Mouse (Mus musculus) ES-E14 (cell line): Measurements from ENCODE around the gene 1700024P04Rik. TPM values are rescaled to one million over a fixed set of nuclear protein-coding genes. Genes with fewer than 3 reads are reported as not detected.
A peak's percentile ranks its signal among the peaks of the same experiment; 100 is the strongest.
"Not testable (repeated sequence)": the region's sequence is repeated elsewhere in the genome, so short reads cannot be mapped to it uniquely, and the experiment has no call there.

Experiments used
- DNase-seq: peaks from one replicate; pipeline ENCODE4 v3.0.0-alpha.2; 2013; ENCODE audit warnings: low read depth, low spot score
- H3K27ac ChIP-seq: 2 replicates; pipeline ENCODE4 v1.5.1; 2012; ENCODE audit warnings: low read depth, mild to moderate bottlenecking, low read length, moderate library complexity, mixed read lengths; ENCODE audit not compliant: poor library complexity, insufficient read depth, severe bottlenecking
- H3K36me3 ChIP-seq: 2 replicates; pipeline ENCODE4 v1.6.1; 2012; ENCODE audit warnings: mild to moderate bottlenecking, low read length, moderate library complexity, mixed read lengths; ENCODE audit not compliant: control insufficient read depth, poor library complexity, insufficient read depth, severe bottlenecking
- H3K4me1 ChIP-seq, 2 experiments: fragments of 150-350 bp in 1 of 2; sonication (generic) in 1 of 2; 2 replicates each; pipeline ENCODE4 v1.6.1; 2012; ENCODE audit warnings: low read length in 2 of 2, mild to moderate bottlenecking in 1 of 2, mixed read lengths in 1 of 2; ENCODE audit not compliant: control insufficient read depth in 2 of 2, insufficient read depth in 2 of 2, poor library complexity in 1 of 2
- H3K4me3 ChIP-seq, 2 experiments: fragments of 150-350 bp in 1 of 2; sonication (generic) in 1 of 2; 2 replicates each; pipeline ENCODE4 v1.5.1; 2012; ENCODE audit warnings: low read length in 2 of 2, low read depth in 1 of 2, mild to moderate bottlenecking in 1 of 2, mixed read lengths in 1 of 2; ENCODE audit not compliant: insufficient read depth in 1 of 2, poor library complexity in 1 of 2, severe bottlenecking in 1 of 2
- H3K9ac ChIP-seq: 2 replicates; pipeline ENCODE4 v1.6.1; 2012; ENCODE audit warnings: low read depth, mild to moderate bottlenecking, low read length, mixed read lengths; ENCODE audit not compliant: poor library complexity, insufficient read depth, severe bottlenecking
- H3K9me3 ChIP-seq: fragments of 150-350 bp; sonication (generic); 2 replicates; pipeline ENCODE4 v1.6.1; 2012; ENCODE audit warnings: low read depth, mild to moderate bottlenecking, low read length; ENCODE audit not compliant: control insufficient read depth, insufficient read depth
- CHD2 ChIP-seq: IDR thresholded peaks from 2 replicates; pipeline ENCODE4 v1.6.1; 2014; ENCODE audit warnings: mild to moderate bottlenecking, low read depth, low read length, inconsistent platforms
- HCFC1 ChIP-seq: IDR thresholded peaks from 2 replicates; pipeline ENCODE4 v1.6.1; 2012; ENCODE audit warnings: low read length, inconsistent platforms, borderline replicate concordance; ENCODE audit not compliant: insufficient read depth
- MAFK ChIP-seq: IDR thresholded peaks from 2 replicates; pipeline ENCODE4 v1.6.1; 2014; ENCODE audit warnings: mild to moderate bottlenecking, low read depth, low read length, inconsistent platforms; ENCODE audit not compliant: insufficient read depth
- ZC3H11A ChIP-seq: IDR thresholded peaks from 2 replicates; pipeline ENCODE4 v1.6.1; 2012; ENCODE audit warnings: low read depth, mild to moderate bottlenecking, inconsistent platforms, low read length, borderline replicate concordance
- ZNF384 ChIP-seq: IDR thresholded peaks from 2 replicates; pipeline ENCODE4 v1.6.1; 2012; ENCODE audit warnings: low read depth, low read length, inconsistent platforms
- in situ Hi-C, 2 experiments: fragments of 600-800 bp; cut with MboI; formaldehyde crosslinking; loops; one replicate each; pipeline ENCODE4 v1.15.1; 2025; ENCODE audit warnings: low sequenced_read_pairs in 2 of 2, inconsistent platforms in 1 of 2; ENCODE audit not compliant: unreplicated experiment in 2 of 2
- total RNA-seq: library from RNA; depleted of rRNA; stranded (reverse); fragments of 300-350 nt; gene quantifications from 2 replicates; pipeline ENCODE4 v1.2.3, GENCODE M21; 2012

1700024P04Rik gene
- total RNA-seq, 1 experiment, result not detected

GRCm38 (mm10) chr13:98997025-98997424 is 12.7 kb upstream of the 1700024P04Rik start:
- no peak overlapping the region for H3K27ac ChIP-seq
- TF ChIP-seq HCFC1 (no peak), MAFK (no peak), CHD2 (no peak), ZC3H11A (no peak), ZNF384 (no peak)
- in situ Hi-C loops, result no loop called here

GRCm38 (mm10) chr13:98977070-98977785 is 7.1 kb downstream of the 1700024P04Rik start:
- Histone ChIP-seq H3K4me3 (no peak overlapping the region), H3K9me3 (no peaks in the 10 kb centered on the region), H3K4me1 (peaks cover 6 to 9% of the 10 kb centered on the region in 2 experiments; a peak in 3 of 4 replicates), H3K9ac (no peak overlapping the region), H3K27ac (peak overlapping the region; percentile 75), H3K36me3 (no peaks in the 10 kb centered on the region)
- TF ChIP-seq CHD2, result peak; percentile 59; the same call in 1 of the 2 replicates
- no peak for TF ChIP-seq ZC3H11A
- in situ Hi-C loops, result no loop called here
- peak; percentile 60 for DNase-seq

More at GRCm38 (mm10) chr13:98997025-98997424, 12.7 kb upstream of the 1700024P04Rik start:
- Histone ChIP-seq H3K9ac (no peak overlapping the region), H3K36me3 (0 out of 2 replicates have a peak, but pooled peaks cover 1% of the 10 kb centered on the region), H3K9me3 (peaks cover 6% of the 10 kb centered on the region), H3K4me1 (no peaks in the 10 kb centered on the region), H3K4me3 (no peak overlapping the region)
- DNase-seq, result no peak

- in situ Hi-C loops, H3K9me3 ChIP-seq, H3K4me3 ChIP-seq, H3K36me3 ChIP-seq, H3K4me1 ChIP-seq, H3K9ac ChIP-seq: not testable (repeated sequence)
- H3K27ac ChIP-seq, result peak overlapping the region; percentile 69; the same call in 1 of the 2 replicates
- 0 out of 2 replicates have a peak, but pooled peaks have one; percentile 32 for TF ChIP-seq MAFK
- DNase-seq, result peak; percentile 68
These were observed 8.3 kb downstream of the 1700024P04Rik start for GRCm38 (mm10) chr13:98976022-98976421.

GRCm38 (mm10) chr13:98972090-98972489 is 12.3 kb downstream of the 1700024P04Rik start:
- Histone ChIP-seq H3K9me3 (no peaks in the 10 kb centered on the region), H3K4me3 (no peak overlapping the region), H3K4me1 (peaks cover 6 to 9% of the 10 kb centered on the region in 2 experiments; a peak in 3 of 4 replicates), H3K36me3 (no peaks in the 10 kb centered on the region), H3K27ac (no peak overlapping the region), H3K9ac (no peak overlapping the region)
- in situ Hi-C loops, result no loop called here
- TF ChIP-seq MAFK (no peak), ZNF384 (no peak), CHD2 (no peak), HCFC1 (no peak), ZC3H11A (no peak)
- no peak for DNase-seq

- Histone ChIP-seq H3K4me1 (peaks cover 6% of the 10 kb centered on the region in 2 experiments; a peak in 3 of 4 replicates), H3K4me3 (no peak overlapping the region), H3K9me3 (no peaks in the 10 kb centered on the region), H3K27ac (no peak overlapping the region), H3K9ac (no peak overlapping the region), H3K36me3 (no peaks in the 10 kb centered on the region)
- TF ChIP-seq ZNF384 (no peak), MAFK (no peak), HCFC1 (no peak), CHD2 (no peak), ZC3H11A (no peak)
- in situ Hi-C loops, result no loop called here
- no peak for DNase-seq
These were observed 12.7 kb downstream of the 1700024P04Rik start for GRCm38 (mm10) chr13:98971641-98972040.
